Comparison of ENCODE assay signal across 8 mouse cellular contexts in genomic region chr1:181246487-181247138, GRCm38 (mm10). TPM values are rescaled to one million over a fixed set of nuclear protein-coding genes. Genes with fewer than 3 reads are reported as not detected.
DNase-seq lines count a peak whose midpoint lies in the region; ATAC-seq lines count a peak whose summit lies in the region.
"Had no signal": no experiment of that assay in that cellular context is flagged by ENCODE, and none has a peak within 500 bp of the region (broad histone marks: within the 10 kb centered on the region; RNA-seq: fewer than 3 reads in every experiment).

No protein-coding gene starts in this region.

- ATAC-seq in embryonic facial prominence, embryonic 14.5 days (ENCODE audit: low read depth), result no peak
- ATAC-seq in megakaryocyte, adult 5-6 weeks (ENCODE audit: poor library complexity, severe bottlenecking), result peak; percentile 61
- ATAC-seq: forebrain, postnatal 0 days had no signal

- no peaks in the 10 kb centered on the region for H3K36me3 ChIP-seq in embryonic facial prominence, embryonic 14.5 days (ENCODE audit: control insufficient read depth, insufficient read depth, low read length)

- peaks cover 5% of the 10 kb centered on the region; the same call in 1 of the 2 replicates for H3K9me3 ChIP-seq in embryonic facial prominence, embryonic 14.5 days (ENCODE audit: control insufficient read depth, low read length)

- H3K27me3 ChIP-seq in embryonic facial prominence, embryonic 14.5 days (replicated peaks; ENCODE audit: control insufficient read depth, insufficient read depth, low read length), result no peaks in the 10 kb centered on the region

- no peak overlapping the region for H3K4me3 ChIP-seq in embryonic facial prominence, embryonic 14.5 days (ENCODE audit: low read depth, low read length)

- no peak overlapping the region for H3K9ac ChIP-seq in embryonic facial prominence, embryonic 14.5 days (ENCODE audit: low read depth, low read length)
- H3K9ac ChIP-seq: forebrain, postnatal 0 days had no signal

- H3K4me1 ChIP-seq in embryonic facial prominence, embryonic 14.5 days (ENCODE audit: control insufficient read depth, insufficient read depth, low read length), result peaks cover 6% of the 10 kb centered on the region; the same call in 1 of the 2 replicates

- DNase-seq in kidney, postnatal 10 days, result peak; percentile 30
- DNase-seq in kidney, adult 9 months, result no peak
- peak; percentile 22 for DNase-seq in NIH3T3 (ENCODE audit: low read depth)
- no peak for DNase-seq in embryonic facial prominence, embryonic 14.5 days (ENCODE audit: low spot score)
- DNase-seq in left cerebral cortex, adult 8-10 months (ENCODE audit: low spot score in 2 of 2), result no peak
- no peak for DNase-seq in embryo, embryonic 10.5 days (ENCODE audit: low spot score)
- DNase-seq: forebrain, postnatal 0 days had no signal

- no peak overlapping the region for H3K4me2 ChIP-seq in embryonic facial prominence, embryonic 14.5 days (ENCODE audit: low read depth, low read length)

- 0 out of 2 replicates have a peak overlapping the region, but pooled peaks have one; percentile 21 for H3K27ac ChIP-seq in embryonic facial prominence, embryonic 14.5 days (replicated peaks; ENCODE audit: low read depth, low read length)

- 36% methylated on average over 7 of the region's 7 CpGs for WGBS in embryonic facial prominence, embryonic 14.5 days

RNA-seq across cellular contexts. Expression of gene Wdr26, which starts 34.8 kb away (rescaled TPM):
- 41.7 and 50.8 TPM in 2 replicates for polyA plus RNA-seq in embryonic facial prominence, embryonic 14.5 days (2014; fragmentation: Nextera tagmentation; extraction: Ambion mirVana)
- total RNA-seq in megakaryocyte, adult 5-6 weeks (2015), result 257 and 258 TPM in 2 replicates
- 235 and 244 TPM in 2 replicates for total RNA-seq in megakaryocyte, adult 5-6 weeks (2017)
- total RNA-seq in left cerebral cortex, adult 8-10 months (2022), result 100 to 1,000 TPM in 1 of 4 experiments, 10 to 100 TPM in 3; 93.7 to 102 (median 95.1) TPM

Comparison
In these comparisons a context has a peak if more than half of its experiments do, and no peak if none do; other contexts are left out.
1. DNase-seq: peak in kidney, postnatal 10 days (single experiment) and NIH3T3 (single experiment); none in kidney, adult 9 months (single experiment), embryonic facial prominence, embryonic 14.5 days (single experiment), left cerebral cortex, adult 8-10 months (0 of 2) and embryo, embryonic 10.5 days (single experiment).